In genomic region chrX:102689252-102689651, GRCm38 (mm10) we compare ENCODE assay signal across 11 mouse cellular contexts. TPM values are rescaled to one million over a fixed set of nuclear protein-coding genes. Genes with fewer than 3 reads are reported as not detected.
A peak's percentile ranks its signal among the peaks of the same experiment; 100 is the strongest.
DNase-seq lines count a peak whose midpoint lies in the region; ATAC-seq and TF ChIP-seq lines count a peak whose summit lies in the region.
"Not testable (repeated sequence)": the region's sequence is repeated elsewhere in the genome, so short reads cannot be mapped to it uniquely, and the experiment has no call there.
"Had no signal": no experiment of that assay in that cellular context is flagged by ENCODE, and none has a peak within 500 bp of the region (broad histone marks: within the 10 kb centered on the region; RNA-seq: fewer than 3 reads in every experiment).

No protein-coding gene starts in this region.

- not testable (repeated sequence) for H3K4me3 ChIP-seq in forebrain, embryonic 16.5 days (replicated peaks; ENCODE audit: low read length); hindbrain, embryonic 13.5 days; layer of hippocampus, adult 2 months; liver, embryonic 14.5 days (ENCODE audit: insufficient read depth in 1 of 2, low read depth in 2 of 2, low read length in 2 of 2); neural tube, embryonic 12.5 days

- H3K4me2 ChIP-seq in forebrain, embryonic 16.5 days (ENCODE audit: low read length); hindbrain, embryonic 13.5 days; liver, embryonic 14.5 days (ENCODE audit: low read depth); neural tube, embryonic 12.5 days (replicated peaks): not testable (repeated sequence)

- WGBS in forebrain, embryonic 16.5 days, result 19% methylated on average over 4 of the region's 4 CpGs
- 14% methylated on average over 4 of the region's 4 CpGs for WGBS in hindbrain, embryonic 13.5 days
- 16% methylated on average over 4 of the region's 4 CpGs for WGBS in liver, embryonic 14.5 days (ENCODE audit: insufficient replicate concordance)
- WGBS in neural tube, embryonic 12.5 days, result 29% methylated on average over 4 of the region's 4 CpGs

- TF ChIP-seq EP300 in liver, embryonic 14.5 days (IDR thresholded peaks at IDR 0.05; ENCODE audit: low read depth), result not testable (repeated sequence)

- peak; percentile 47 for ATAC-seq in forebrain, embryonic 16.5 days
- ATAC-seq in hindbrain, embryonic 13.5 days (ENCODE audit: low FRiP score), result peak; percentile 65
- ATAC-seq in liver, embryonic 14.5 days (ENCODE audit: insufficient read depth), result not testable (repeated sequence)
- ATAC-seq in neural tube, embryonic 12.5 days (ENCODE audit: low FRiP score, low read depth), result 0 out of 2 replicates have a peak, but pooled peaks have one; percentile 37

- H3K27ac ChIP-seq in forebrain, embryonic 16.5 days (ENCODE audit: low read length); hindbrain, embryonic 13.5 days; layer of hippocampus, adult 2 months; liver, embryonic 14.5 days; neural tube, embryonic 12.5 days: not testable (repeated sequence)

- H3K27me3 ChIP-seq in forebrain, embryonic 16.5 days (replicated peaks; ENCODE audit: control insufficient read depth, insufficient read depth, low read length); hindbrain, embryonic 13.5 days; liver, embryonic 14.5 days (ENCODE audit: control insufficient read depth, insufficient read depth, low read length); neural tube, embryonic 12.5 days (replicated peaks): not testable (repeated sequence)

- not testable (repeated sequence) for H3K36me3 ChIP-seq in forebrain, embryonic 16.5 days (ENCODE audit: control insufficient read depth, insufficient read depth); hindbrain, embryonic 13.5 days; liver, embryonic 14.5 days (replicated peaks; ENCODE audit: control insufficient read depth, insufficient read depth, low read depth); neural tube, embryonic 12.5 days

- peak; percentile 71 for TF ChIP-seq CTCF in layer of hippocampus, adult 2 months (conservative IDR thresholded peaks at IDR 0.05)
- peak; percentile 55 for TF ChIP-seq CTCF in liver, embryonic 14.5 days (IDR thresholded peaks at IDR 0.05; ENCODE audit: low read depth)

- DNase-seq in R1 (ENCODE audit: low read depth, low spot score), result peak; percentile 44
- DNase-seq in cerebellum, postnatal 10 days, result peak; percentile 69 to 75
- peak; percentile 21 to 38 for DNase-seq in layer of hippocampus, adult 2 months (ENCODE audit: low spot score in 2 of 2)
- not testable (repeated sequence) for DNase-seq in liver, embryonic 14.5 days (ENCODE audit: low read depth in 3 of 3, low spot score in 3 of 3)
- DNase-seq in thymus, postnatal 14 days, result peak; percentile 3

- H3K9ac ChIP-seq in forebrain, embryonic 16.5 days (replicated peaks; ENCODE audit: low read depth, low read length); hindbrain, embryonic 13.5 days; liver, embryonic 14.5 days (replicated peaks); neural tube, embryonic 12.5 days: not testable (repeated sequence)

- not testable (repeated sequence) for H3K4me1 ChIP-seq in forebrain, embryonic 16.5 days (replicated peaks; ENCODE audit: control insufficient read depth, insufficient read depth, low read length); hindbrain, embryonic 13.5 days (replicated peaks); liver, embryonic 14.5 days (replicated peaks; ENCODE audit: control insufficient read depth in 2 of 2, insufficient read depth in 2 of 2, low read length in 1 of 2); neural tube, embryonic 12.5 days

- H3K9me3 ChIP-seq in forebrain, embryonic 16.5 days (ENCODE audit: control insufficient read depth, low read length); hindbrain, embryonic 13.5 days; liver, embryonic 14.5 days (ENCODE audit: control insufficient read depth, low read length); neural tube, embryonic 12.5 days: not testable (repeated sequence)

RNA-seq across cellular contexts. Expression of gene Gm3880, which starts 2.5 kb away (rescaled TPM):
- not detected in 2 replicates for polyA plus RNA-seq in forebrain, embryonic 16.5 days (2015; fragmentation: Nextera tagmentation; extraction: Ambion mirVana)
- polyA plus RNA-seq in hindbrain, embryonic 13.5 days (2015; fragmentation: Nextera tagmentation; extraction: Ambion mirVana), result not detected in 2 replicates
- not detected for total RNA-seq in layer of hippocampus, adult 2 months (2021)
- not detected in 2 replicates for polyA plus RNA-seq in liver, embryonic 14.5 days (2012; rRNA removed)
- polyA plus RNA-seq in liver, embryonic 14.5 days (2014; fragmentation: Nextera tagmentation; extraction: Ambion mirVana), result not detected in 2 replicates
- polyA plus RNA-seq in neural tube, embryonic 12.5 days (2016; fragmentation: Nextera tagmentation; extraction: Ambion mirVana), result not detected in 2 replicates
- polyA plus RNA-seq: heart, embryonic 14.5 days; limb, embryonic 13.5 days; myocyte had no signal

RNA-seq across cellular contexts. Expression of gene Gm9112, which starts 18.2 kb away (rescaled TPM):
- not detected in 2 replicates for polyA plus RNA-seq in forebrain, embryonic 16.5 days (2015; fragmentation: Nextera tagmentation; extraction: Ambion mirVana)
- not detected in 2 replicates for polyA plus RNA-seq in hindbrain, embryonic 13.5 days (2015; fragmentation: Nextera tagmentation; extraction: Ambion mirVana)
- total RNA-seq in layer of hippocampus, adult 2 months (2021), result not detected
- polyA plus RNA-seq in liver, embryonic 14.5 days (2012; rRNA removed), result not detected in 2 replicates
- not detected in 2 replicates for polyA plus RNA-seq in liver, embryonic 14.5 days (2014; fragmentation: Nextera tagmentation; extraction: Ambion mirVana)
- polyA plus RNA-seq in neural tube, embryonic 12.5 days (2016; fragmentation: Nextera tagmentation; extraction: Ambion mirVana), result not detected in 2 replicates
- polyA plus RNA-seq: heart, embryonic 14.5 days; limb, embryonic 13.5 days; myocyte had no signal

RNA-seq across cellular contexts. Expression of gene Dmrtc1b, which starts 18.4 kb away (rescaled TPM):
- polyA plus RNA-seq in forebrain, embryonic 16.5 days (2015; fragmentation: Nextera tagmentation; extraction: Ambion mirVana), result not detected in 2 replicates
- polyA plus RNA-seq in hindbrain, embryonic 13.5 days (2015; fragmentation: Nextera tagmentation; extraction: Ambion mirVana), result not detected in 2 replicates
- total RNA-seq in layer of hippocampus, adult 2 months (2021), result not detected
- polyA plus RNA-seq in liver, embryonic 14.5 days (2012; rRNA removed), result not detected in 2 replicates
- not detected in 2 replicates for polyA plus RNA-seq in liver, embryonic 14.5 days (2014; fragmentation: Nextera tagmentation; extraction: Ambion mirVana)
- polyA plus RNA-seq in neural tube, embryonic 12.5 days (2016; fragmentation: Nextera tagmentation; extraction: Ambion mirVana), result not detected in 2 replicates
- polyA plus RNA-seq: heart, embryonic 14.5 days; limb, embryonic 13.5 days; myocyte had no signal

RNA-seq across cellular contexts. Expression of gene Phka1, which starts 45.2 kb away (rescaled TPM):
- polyA plus RNA-seq in forebrain, embryonic 16.5 days (2015; fragmentation: Nextera tagmentation; extraction: Ambion mirVana), result 4.6 and 5.5 TPM in 2 replicates
- polyA plus RNA-seq in hindbrain, embryonic 13.5 days (2015; fragmentation: Nextera tagmentation; extraction: Ambion mirVana), result 6.8 and 6.9 TPM in 2 replicates
- total RNA-seq in layer of hippocampus, adult 2 months (2021), result 10 to 100 TPM; 24.2 to 26.8 TPM
- polyA plus RNA-seq in liver, embryonic 14.5 days (2012; rRNA removed), result 0.65 and 0.84 TPM in 2 replicates
- 0.57 and 0.72 TPM in 2 replicates for polyA plus RNA-seq in liver, embryonic 14.5 days (2014; fragmentation: Nextera tagmentation; extraction: Ambion mirVana)
- 7.6 and 7.7 TPM in 2 replicates for polyA plus RNA-seq in neural tube, embryonic 12.5 days (2016; fragmentation: Nextera tagmentation; extraction: Ambion mirVana)
